Mouse (Mus musculus) neural tube, embryonic 11.5 days (tissue): Measurements from ENCODE around the gene Ganab. TPM values are rescaled to one million over a fixed set of nuclear protein-coding genes. Genes with fewer than 3 reads are reported as not detected.
A peak's percentile ranks its signal among the peaks of the same experiment; 100 is the strongest.

Experiments used
- ATAC-seq: fragments of 200-750 bp; cut with Nextera tagmentation; 2 replicates; pipeline ENCODE4 v1.8.0; 2017; ENCODE audit warnings: moderate number of reproducible peaks, mild to moderate bottlenecking, moderate TSS enrichment, moderate library complexity; ENCODE audit not compliant: insufficient read depth, low FRiP score, low TSS enrichment
- DNase-seq: peaks from one replicate; pipeline ENCODE4 v3.0.0-alpha.2; 2015; ENCODE audit warnings: low spot score
- H3K27ac ChIP-seq: fragments of 300-500 bp; sonication (generic); 2 replicates; pipeline ENCODE4 v1.5.1; 2014; ENCODE audit warnings: low read depth, mild to moderate bottlenecking, low read length
- H3K27me3 ChIP-seq: fragments of 300-500 bp; sonication (generic); 2 replicates; pipeline ENCODE4 v1.6.1; 2014; ENCODE audit warnings: mild to moderate bottlenecking, low read length, mixed read lengths; ENCODE audit not compliant: control insufficient read depth, insufficient read depth
- H3K36me3 ChIP-seq: fragments of 300-500 bp; sonication (generic); 2 replicates; pipeline ENCODE4 v1.6.1; 2014; ENCODE audit warnings: mild to moderate bottlenecking, low read length, moderate library complexity, mixed read lengths; ENCODE audit not compliant: control insufficient read depth, insufficient read depth
- H3K4me1 ChIP-seq: fragments of 300-500 bp; sonication (generic); 2 replicates; pipeline ENCODE4 v1.6.1; 2014; ENCODE audit warnings: low read length, mixed read lengths; ENCODE audit not compliant: control insufficient read depth, insufficient read depth
- H3K4me2 ChIP-seq: fragments of 300-500 bp; sonication (generic); 2 replicates; pipeline ENCODE4 v1.6.1; 2014; ENCODE audit warnings: low read depth, mild to moderate bottlenecking, moderate library complexity
- H3K4me3 ChIP-seq: fragments of 300-500 bp; sonication (generic); 2 replicates; pipeline ENCODE4 v1.5.1; 2014; ENCODE audit warnings: low read depth, low read length
- H3K9ac ChIP-seq: fragments of 300-500 bp; sonication (generic); 2 replicates; pipeline ENCODE4 v1.6.1; 2014; ENCODE audit warnings: mild to moderate bottlenecking, low read length
- H3K9me3 ChIP-seq: fragments of 300-500 bp; sonication (generic); 2 replicates; pipeline ENCODE4 v1.6.1; 2016; ENCODE audit warnings: low read length; ENCODE audit not compliant: control insufficient read depth
- WGBS: fragments of 180-500 bp; shearing (Covaris S2); extraction: QIAGEN DNeasy Blood & Tissue Kit; methylation state at CpG from one replicate; pipeline ENCODE4 v1.1.7; 2014; 5-methylcytosine and 5-hydroxymethylcytosine counted together
- polyA plus RNA-seq: library from polyadenylated mRNA; unstranded; fragments of >200 nt; fragmentation: Nextera tagmentation; extraction: Ambion mirVana; gene quantifications from 2 replicates; pipeline ENCODE4 v1.2.1, GENCODE M21; 2014

The Ganab gene
- polyA plus RNA-seq, 1 experiment from 2014 or later, result 128 TPM

- DNase-seq, result no peak
- Histone ChIP-seq H3K4me2 (no peak overlapping the region), H3K27me3 (no peaks in the 10 kb centered on the region), H3K9ac (no peak overlapping the region), H3K4me1 (0 out of 2 replicates have a peak, but pooled peaks cover 3% of the 10 kb centered on the region), H3K4me3 (no peak overlapping the region), H3K36me3 (no peaks in the 10 kb centered on the region), H3K9me3 (no peaks in the 10 kb centered on the region), H3K27ac (no peak overlapping the region)
- no peak for ATAC-seq
- 94% methylated on average over 2 of the region's 2 CpGs for WGBS
Measured at GRCm38 (mm10) chr19:8936736-8937135, 38.9 kb downstream of the Ganab start.

- DNase-seq (no peak), ATAC-seq (no peak)
- Histone ChIP-seq H3K4me2 (peak overlapping the region; percentile 42), H3K36me3 (peaks cover 6% of the 10 kb centered on the region), H3K9me3 (no peaks in the 10 kb centered on the region), H3K4me3 (0 out of 2 replicates have a peak overlapping the region, but pooled peaks have one; percentile 6), H3K27ac (no peak overlapping the region), H3K9ac (peak overlapping the region; percentile 99; the same call in 1 of the 2 replicates), H3K27me3 (no peaks in the 10 kb centered on the region), H3K4me1 (peaks cover 9% of the 10 kb centered on the region; the same call in 1 of the 2 replicates)
- WGBS, result 77% methylated on average over 15 of the region's 15 CpGs
Measured at GRCm38 (mm10) chr19:8940526-8941133, 42.8 kb downstream of the Ganab start.

- 25% methylated on average over 10 of the region's 10 CpGs for WGBS
- Histone ChIP-seq H3K4me2 (peak overlapping the region; percentile 42), H3K4me3 (peak overlapping the region; percentile 96), H3K27me3 (no peaks in the 10 kb centered on the region), H3K36me3 (peaks cover 9% of the 10 kb centered on the region), H3K27ac (peak overlapping the region; percentile 98), H3K9ac (peak overlapping the region; percentile 99), H3K4me1 (peaks cover 9% of the 10 kb centered on the region; the same call in 1 of the 2 replicates), H3K9me3 (no peaks in the 10 kb centered on the region)
- ATAC-seq (peak; percentile 46; the same call in 1 of the 2 replicates), DNase-seq (no peak)
Measured at GRCm38 (mm10) chr19:8941136-8941514, 43.3 kb downstream of the Ganab start.

GRCm38 (mm10) chr19:8941515-8942217, 43.8 kb downstream of the Ganab start, which contains the start of gene Mta2:
Mta2 (plus strand) TSS chr19:8941875.
- Histone ChIP-seq H3K27me3 (no peaks in the 10 kb centered on the region), H3K36me3 (peaks cover 13% of the 10 kb centered on the region), H3K9ac (peak within 1 kb of the TSS; percentile 99), H3K27ac (peak within 1 kb of the TSS; percentile 98), H3K4me3 (peak within 1 kb of the TSS; percentile 96), H3K4me2 (peak within 1 kb of the TSS; percentile 42), H3K4me1 (peaks cover 9% of the 10 kb centered on the region; the same call in 1 of the 2 replicates), H3K9me3 (no peaks in the 10 kb centered on the region)
- peak; percentile 95 for ATAC-seq
- WGBS, result under 1% methylated on average over 64 of the region's 64 CpGs
- peak; percentile 98 for DNase-seq

- Histone ChIP-seq H3K27me3 (no peaks in the 10 kb centered on the region), H3K4me3 (peak overlapping the region; percentile 96), H3K4me2 (peak overlapping the region; percentile 42), H3K9me3 (no peaks in the 10 kb centered on the region), H3K36me3 (peaks cover 18% of the 10 kb centered on the region), H3K4me1 (peaks cover 9% of the 10 kb centered on the region; the same call in 1 of the 2 replicates), H3K27ac (peak overlapping the region; percentile 98), H3K9ac (peak overlapping the region; percentile 99)
- DNase-seq (no peak), ATAC-seq (peak; percentile 61)
- WGBS, result under 1% methylated on average over 46 of the region's 46 CpGs
Measured at GRCm38 (mm10) chr19:8942276-8942964, 44.5 kb downstream of the Ganab start.

GRCm38 (mm10) chr19:8943047-8943446, 45.2 kb downstream of the Ganab start:
- peak overlapping the region; percentile 42 for H3K4me2 ChIP-seq
- no peaks in the 10 kb centered on the region for H3K27me3 ChIP-seq
- DNase-seq (no peak), ATAC-seq (no peak)
- H3K9ac ChIP-seq, result peak overlapping the region; percentile 99
- WGBS, result 67% methylated on average over 2 of the region's 2 CpGs
- peaks cover 9% of the 10 kb centered on the region; the same call in 1 of the 2 replicates for H3K4me1 ChIP-seq
- no peak overlapping the region for H3K27ac ChIP-seq
- no peaks in the 10 kb centered on the region for H3K9me3 ChIP-seq
- peak overlapping the region; percentile 96 for H3K4me3 ChIP-seq
- H3K36me3 ChIP-seq, result peaks cover 20% of the 10 kb centered on the region

- Histone ChIP-seq H3K4me1 (peaks cover 9% of the 10 kb centered on the region; the same call in 1 of the 2 replicates), H3K9ac (no peak overlapping the region), H3K27me3 (no peaks in the 10 kb centered on the region), H3K27ac (no peak overlapping the region), H3K4me2 (no peak overlapping the region), H3K4me3 (no peak overlapping the region; the same call in 1 of the 2 replicates), H3K9me3 (no peaks in the 10 kb centered on the region), H3K36me3 (peaks cover 28% of the 10 kb centered on the region)
- ATAC-seq (no peak), DNase-seq (no peak)
- 82% methylated on average over 5 of the region's 5 CpGs for WGBS
Measured at GRCm38 (mm10) chr19:8944062-8944461, 46.2 kb downstream of the Ganab start.

GRCm38 (mm10) chr19:8944750-8945149, 46.9 kb downstream of the Ganab start:
- H3K4me2 ChIP-seq, result no peak overlapping the region

More at GRCm38 (mm10) chr19:8944750-8945149, 46.9 kb downstream of the Ganab start:
- Histone ChIP-seq H3K36me3 (peaks cover 30% of the 10 kb centered on the region), H3K4me1 (peaks cover 9% of the 10 kb centered on the region; the same call in 1 of the 2 replicates), H3K9me3 (no peaks in the 10 kb centered on the region), H3K27ac (no peak overlapping the region), H3K9ac (no peak overlapping the region), H3K27me3 (no peaks in the 10 kb centered on the region), H3K4me3 (no peak overlapping the region)
- 59% methylated on average over 5 of the region's 5 CpGs for WGBS
- DNase-seq (peak; percentile 77), ATAC-seq (no peak)
